Mouse (Mus musculus) testis, adult 10 weeks (tissue): ENCODE data around the gene Fam160a2. TPM values are rescaled to one million over a fixed set of nuclear protein-coding genes. Genes with fewer than 3 reads are reported as not detected.

Source experiments
- polyA plus RNA-seq: library from polyadenylated mRNA; stranded (reverse); fragments of 350-450 nt; fragmentation: Illumina TruSeq; extraction: RNeasy Lipid Tissue Mini Kit (QIAGEN cat#74804); gene quantifications from one replicate; pipeline ENCODE4 v1.2.3, GENCODE M21; 2014; ENCODE audit warnings: low read depth, low replicate concordance

The Fam160a2 gene
- polyA plus RNA-seq: 9.2 TPM

DNA sequence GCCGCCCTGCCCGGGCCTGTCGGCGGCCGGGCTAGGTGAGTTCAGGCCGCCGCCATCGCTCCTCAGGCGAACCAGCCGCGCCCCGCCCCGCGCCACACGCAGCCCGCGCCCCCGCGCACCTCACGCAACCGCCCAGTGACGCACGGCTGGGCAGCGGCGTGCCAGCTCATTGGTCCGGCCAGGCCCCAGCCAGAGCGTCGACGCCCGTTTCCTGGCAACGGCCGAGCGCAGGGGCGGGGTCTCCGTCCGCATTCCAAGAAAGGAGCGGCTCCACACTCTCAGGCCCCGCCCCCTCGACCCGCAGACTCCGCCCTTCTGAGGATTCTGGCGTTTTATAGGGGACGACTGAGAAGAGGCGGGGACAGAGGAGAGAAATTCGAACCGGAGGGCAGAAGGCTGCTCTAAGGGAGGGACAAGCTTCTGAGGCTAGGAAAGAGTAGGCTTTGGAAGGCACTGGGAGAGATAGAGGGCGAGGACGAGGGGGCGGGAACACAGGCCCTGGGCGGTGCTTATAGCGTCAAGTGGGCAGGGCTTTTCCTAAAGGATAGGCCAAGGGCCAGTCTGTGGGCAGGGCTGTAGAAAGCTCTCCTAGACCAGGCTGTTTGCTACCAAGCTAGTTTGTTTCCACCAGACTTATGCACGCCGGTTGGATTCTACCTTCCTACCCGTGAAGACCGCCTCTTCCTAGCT is at the start of gene Fam160a2:
Gene Fam160a2, minus strand, starts transcription at position 120 of the 690 bp plus-strand sequence.

GRCm38 (mm10) chr7:105425424-105426043 is 25.7 kb upstream of the Fam160a2 start, which contains the start of gene Cckbr:
TSS of gene Cckbr (plus strand) at chr7:105425731.

GRCm38 (mm10) chr7:105404268-105404667 is 4.4 kb upstream of the Fam160a2 start, which contains the start of gene Cnga4:
TSS of gene Cnga4 (plus strand) at chr7:105404568.

DNA sequence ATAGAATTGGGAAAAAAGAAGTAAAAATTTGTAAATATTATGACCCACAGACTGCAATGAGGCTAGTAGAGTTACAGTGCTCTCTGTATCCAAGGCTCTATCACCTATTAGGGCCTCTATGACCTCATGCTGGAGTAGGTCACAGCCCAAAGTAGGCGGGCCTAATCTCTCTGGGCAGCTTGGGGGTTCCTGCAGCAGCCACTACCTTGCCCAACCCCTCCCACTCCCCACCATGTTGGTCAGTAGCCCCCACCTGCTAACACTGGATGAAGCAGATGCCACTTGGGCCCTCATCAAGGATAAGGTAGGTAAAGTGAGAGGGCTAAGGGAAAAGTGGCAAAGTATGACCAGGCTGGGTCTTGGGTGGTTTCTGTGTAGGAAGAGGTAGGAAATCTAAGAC is 25.0 kb downstream of the Fam160a2 start, which contains the start of gene Gm5901:
Gene Gm5901, plus strand, starts transcription at position 173 of the 400 bp plus-strand sequence.

GRCm38 (mm10) chr7:105367930-105368329 is 31.9 kb downstream of the Fam160a2 start, which contains the start of gene Olfr692:
TSS of gene Olfr692 (plus strand) at chr7:105368230.

GRCm38 (mm10) chr7:105342170-105342569 is 57.7 kb downstream of the Fam160a2 start, which contains the start of gene Olfr691:
TSS of gene Olfr691 (minus strand) at chr7:105342270.

DNA sequence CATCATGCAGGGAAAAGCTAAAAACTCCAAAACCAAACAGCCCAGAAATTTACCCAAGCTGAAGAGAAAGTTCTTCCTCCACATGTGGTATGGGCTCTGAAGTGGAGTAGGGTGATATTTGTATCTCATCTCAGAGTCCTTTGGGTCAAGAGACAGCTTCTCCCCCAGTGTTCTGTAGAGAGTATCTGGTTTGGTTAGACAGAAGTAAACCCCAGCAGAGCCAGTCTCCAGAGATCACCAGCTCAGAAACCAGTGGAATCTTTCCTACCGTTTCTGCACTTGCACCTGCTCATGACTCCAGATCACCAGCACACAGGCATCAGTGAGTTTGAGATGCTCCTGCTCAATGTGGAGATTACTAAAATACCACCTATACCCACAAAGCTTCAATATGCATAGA is 65.8 kb downstream of the Fam160a2 start, which contains the start of gene Olfr690:
Gene Olfr690, minus strand, starts transcription at position 101 of the 400 bp plus-strand sequence.

Other genes with a start within 250 kb of the Fam160a2 start
- gene Olfr684, start 236.4 kb downstream of the Fam160a2 start, polyA plus RNA-seq: not detected
- gene Olfr685, start 214.0 kb downstream of the Fam160a2 start, polyA plus RNA-seq: not detected
- not detected for gene Olfr686, start 192.6 kb downstream of the Fam160a2 start, polyA plus RNA-seq
- gene Olfr688, start 112.0 kb downstream of the Fam160a2 start, polyA plus RNA-seq: not detected
- not detected for gene Olfr689, start 88.9 kb downstream of the Fam160a2 start, polyA plus RNA-seq
- 0.25 TPM for gene Olfr690, start 66.0 kb downstream of the Fam160a2 start, polyA plus RNA-seq
- gene Olfr691, start 57.8 kb downstream of the Fam160a2 start, polyA plus RNA-seq: 0.31 TPM
- gene Olfr692, start 31.8 kb downstream of the Fam160a2 start, polyA plus RNA-seq: not detected
- gene Gm5901, start 25.0 kb downstream of the Fam160a2 start, polyA plus RNA-seq: 3.9 TPM
- 1.8 TPM for gene Cnga4, start 4.5 kb upstream of the Fam160a2 start, polyA plus RNA-seq
- not detected for gene Cckbr, start 25.7 kb upstream of the Fam160a2 start, polyA plus RNA-seq
- 0.69 TPM for gene Cavin3, start 82.2 kb upstream of the Fam160a2 start, polyA plus RNA-seq
- 0.62 TPM for gene Smpd1, start 154.3 kb upstream of the Fam160a2 start, polyA plus RNA-seq
- 0.71 TPM for gene Apbb1, start 181.6 kb upstream of the Fam160a2 start, polyA plus RNA-seq
- not detected for gene Hpx, start 200.1 kb upstream of the Fam160a2 start, polyA plus RNA-seq
- 2.0 TPM for gene Trim3, start 233.5 kb upstream of the Fam160a2 start, polyA plus RNA-seq
- 17.1 TPM for gene Timm10b, start 240.0 kb upstream of the Fam160a2 start, polyA plus RNA-seq
- gene Arfip2, start 240.4 kb upstream of the Fam160a2 start, polyA plus RNA-seq: 3.4 TPM
- gene Gm45799, start 240.5 kb upstream of the Fam160a2 start, polyA plus RNA-seq: not detected